Mouse (Mus musculus): ENCODE data around the gene Prrc2a.

DNA sequence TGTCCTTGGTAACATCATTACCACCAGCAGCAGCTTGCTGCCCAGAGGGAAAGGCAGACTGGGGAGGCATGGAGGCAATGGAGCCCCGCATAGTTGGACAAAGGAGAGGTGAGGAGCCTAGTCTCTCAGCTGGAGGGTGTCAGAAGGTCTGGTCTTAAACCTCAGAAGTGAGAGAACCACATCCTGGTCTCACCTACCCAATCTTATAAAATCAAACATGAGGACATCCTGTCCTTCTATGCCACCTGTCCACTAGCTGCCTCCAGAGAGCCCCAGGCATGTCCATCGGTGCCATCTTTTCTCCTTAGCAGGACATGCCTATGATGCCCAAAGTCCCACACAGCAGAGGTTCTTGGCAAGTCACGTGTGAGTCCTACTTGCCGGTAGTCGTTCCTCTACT, 15.4 kb upstream of the Prrc2a start:
- TF ChIP-seq CTCF (IDR thresholded peaks at IDR 0.05; ENCODE audit: insufficient read depth, low read length), result no peak
- no peak for TF ChIP-seq POLR2A (IDR thresholded peaks at IDR 0.05; ENCODE audit: borderline replicate concordance, extremely low read depth, low read depth, low read length)
